Mouse (Mus musculus) C2C12 (cell line): ENCODE data around the gene Pla2r1. TPM values are rescaled to one million over a fixed set of nuclear protein-coding genes. Genes with fewer than 3 reads are reported as not detected.

Experiments used
- H3K27me3 ChIP-seq: one replicate; pipeline ENCODE4 v1.6.1; 2011; ENCODE audit not compliant: control insufficient read depth, insufficient read depth, insufficient read length
- H3K36me3 ChIP-seq: one replicate; pipeline ENCODE4 v1.6.1; 2011; ENCODE audit not compliant: control insufficient read depth, insufficient read depth
- H3K4me3 ChIP-seq: one replicate; pipeline ENCODE4 v1.5.1; 2011; ENCODE audit warnings: mild to moderate bottlenecking, control low read depth; ENCODE audit not compliant: poor library complexity, insufficient read depth, severe bottlenecking
- H3K79me2 ChIP-seq: one replicate; pipeline ENCODE4 v1.6.1; 2011; ENCODE audit not compliant: control insufficient read depth, insufficient read depth
- H3K79me3 ChIP-seq: one replicate; pipeline ENCODE4 v1.6.1; 2011; ENCODE audit warnings: low read depth, control low read depth
- H3ac ChIP-seq: one replicate; pipeline ENCODE3; 2011; ENCODE audit warnings: low read depth; ENCODE audit not compliant: control insufficient read depth, insufficient read length
- CEBPB ChIP-seq: IDR thresholded peaks from one replicate; pipeline ENCODE4 v1.6.1; 2011; ENCODE audit warnings: low read depth, mild to moderate bottlenecking, control low read depth, moderate library complexity
- CTCF ChIP-seq: IDR thresholded peaks from one replicate; pipeline ENCODE4 v1.5.1; 2011; ENCODE audit not compliant: control insufficient read depth, insufficient read depth, insufficient read length
- FOSL1 ChIP-seq: IDR thresholded peaks from one replicate; pipeline ENCODE4 v1.8.0; 2011; ENCODE audit warnings: mild to moderate bottlenecking, low read length; ENCODE audit not compliant: poor library complexity, insufficient read depth, severe bottlenecking
- MAX ChIP-seq: IDR thresholded peaks from one replicate; pipeline ENCODE4 v1.6.1; 2011; ENCODE audit warnings: mild to moderate bottlenecking, control low read depth
- MYOD1 ChIP-seq: IDR thresholded peaks from one replicate; pipeline ENCODE4 v1.6.1; 2011; ENCODE audit warnings: low read depth; ENCODE audit not compliant: control insufficient read depth, insufficient read length
- MYOG ChIP-seq: IDR thresholded peaks from one replicate; pipeline ENCODE4 v1.6.1; 2011; ENCODE audit not compliant: control insufficient read depth, insufficient read length; ENCODE audit errors: extremely low read depth
- USF1 ChIP-seq: IDR thresholded peaks from one replicate; pipeline ENCODE4 v1.6.1; 2011; ENCODE audit warnings: low read depth, mild to moderate bottlenecking, control low read depth, moderate library complexity
- polyA plus RNA-seq: library from polyadenylated mRNA; unstranded; fragments of >200 nt; fragmentation: generic; extraction: Trizol; gene quantifications from one replicate; pipeline ENCODE4 v1.2.1, GENCODE M21; 2012; ENCODE audit warnings: missing spikeins

The Pla2r1 gene
- polyA plus RNA-seq, 1 experiment = 0.48 TPM

GRCm38 (mm10) chr2:60393786-60394185 lies 159.3 kb downstream of the Pla2r1 start:
- no peak overlapping the region for H3K4me3 ChIP-seq
- no peaks in the 10 kb centered on the region for H3K36me3 ChIP-seq
- TF ChIP-seq MAX (no peak), CTCF (no peak), CEBPB (no peak), MYOG (no peak), USF1 (no peak), MYOD1 (no peak), FOSL1 (no peak)
- no peaks in the 10 kb centered on the region for H3K79me3 ChIP-seq
- no peaks in the 10 kb centered on the region for H3K79me2 ChIP-seq
- H3ac ChIP-seq = no peak overlapping the region
- H3K27me3 ChIP-seq = no peaks in the 10 kb centered on the region

DNA sequence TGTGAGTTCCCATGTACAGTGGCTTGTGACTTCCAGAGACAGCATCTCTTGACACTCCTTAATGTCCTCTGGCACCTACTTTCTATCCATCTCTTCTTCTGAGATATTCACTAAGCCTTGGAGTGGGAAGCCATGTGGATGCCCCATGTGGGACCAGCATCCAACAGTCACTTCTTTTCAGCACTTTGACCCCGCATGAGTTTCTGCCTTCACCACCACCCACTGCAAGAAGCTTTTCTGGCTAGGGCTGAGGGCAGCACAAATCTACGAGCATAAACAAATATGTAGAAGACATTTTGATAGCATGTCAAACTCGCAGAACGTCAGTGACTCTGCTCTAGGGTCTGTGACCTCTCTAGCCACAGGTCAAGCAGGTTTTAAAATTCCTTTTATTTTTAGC lies 160.8 kb downstream of the Pla2r1 start:
- H3K36me3 ChIP-seq = no peaks in the 10 kb centered on the region
- no peaks in the 10 kb centered on the region for H3K79me3 ChIP-seq
- H3ac ChIP-seq = no peak overlapping the region
- H3K27me3 ChIP-seq = no peaks in the 10 kb centered on the region
- no peaks in the 10 kb centered on the region for H3K79me2 ChIP-seq
- no peak overlapping the region for H3K4me3 ChIP-seq
- TF ChIP-seq USF1 (no peak), FOSL1 (no peak), CTCF (no peak), CEBPB (no peak)

- Histone ChIP-seq H3K79me2 (peaks cover 5% of the 10 kb centered on the region), H3ac (no peak overlapping the region), H3K79me3 (no peaks in the 10 kb centered on the region), H3K36me3 (no peaks in the 10 kb centered on the region), H3K4me3 (no peak overlapping the region), H3K27me3 (no peaks in the 10 kb centered on the region)
- no peak for TF ChIP-seq MYOG
- no peak for TF ChIP-seq MAX
- no peak for TF ChIP-seq CEBPB
- no peak for TF ChIP-seq FOSL1
- no peak for TF ChIP-seq USF1
- no peak for TF ChIP-seq MYOD1
- TF ChIP-seq CTCF = no peak
Measured at GRCm38 (mm10) chr2:60387363-60387762, 165.7 kb downstream of the Pla2r1 start.

GRCm38 (mm10) chr2:60386835-60387234 lies 166.3 kb downstream of the Pla2r1 start:
- Histone ChIP-seq H3K36me3 (no peaks in the 10 kb centered on the region), H3K27me3 (no peaks in the 10 kb centered on the region), H3K79me3 (no peaks in the 10 kb centered on the region), H3K4me3 (no peak overlapping the region), H3K79me2 (peaks cover 11% of the 10 kb centered on the region), H3ac (no peak overlapping the region)
- TF ChIP-seq MYOD1 (no peak), FOSL1 (no peak), CEBPB (no peak), MAX (no peak), CTCF (no peak), USF1 (no peak), MYOG (no peak)

GRCm38 (mm10) chr2:60384763-60385085 lies 168.4 kb downstream of the Pla2r1 start:
- H3K36me3 ChIP-seq = no peaks in the 10 kb centered on the region
- H3K27me3 ChIP-seq = no peaks in the 10 kb centered on the region
- H3K79me3 ChIP-seq = peaks cover 2% of the 10 kb centered on the region
- H3K79me2 ChIP-seq = peaks cover 25% of the 10 kb centered on the region
- H3ac ChIP-seq = no peak overlapping the region
- TF ChIP-seq MAX (no peak), CEBPB (no peak), USF1 (no peak)
- no peak overlapping the region for H3K4me3 ChIP-seq

DNA sequence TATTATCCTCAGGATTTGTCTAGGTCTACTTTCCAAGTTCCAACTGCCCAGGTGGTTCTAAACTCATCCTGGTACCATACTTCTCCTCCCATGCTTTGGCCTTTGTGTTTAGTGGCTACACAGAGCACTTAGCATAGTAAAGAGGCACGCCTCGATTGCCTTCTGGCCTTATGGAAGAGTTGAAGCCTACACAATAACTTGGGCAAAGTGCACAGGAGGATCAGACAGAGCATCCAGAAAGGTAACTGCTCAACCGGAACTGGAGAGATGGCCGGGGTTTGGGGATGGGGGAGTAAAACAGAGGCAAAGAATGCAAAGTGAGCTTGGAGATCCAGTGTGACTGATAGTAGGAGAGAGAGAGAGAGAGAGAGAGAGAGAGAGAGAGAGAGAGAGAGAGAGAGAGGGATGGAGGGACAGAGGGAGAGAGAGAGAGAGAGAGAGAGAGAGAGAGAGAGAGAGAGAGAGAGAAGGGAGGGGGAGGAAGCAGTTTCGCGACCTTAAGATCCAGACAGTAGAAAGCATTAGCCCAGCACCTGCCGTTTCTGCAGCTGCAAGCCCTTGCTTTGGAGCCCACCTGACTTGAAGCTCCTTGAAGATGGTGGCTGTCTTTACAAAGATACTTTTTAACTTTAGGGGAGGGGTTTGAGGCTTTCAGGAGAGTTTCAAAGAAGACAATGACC lies 168.9 kb downstream of the Pla2r1 start:
- Histone ChIP-seq H3K79me3 (peaks cover 5% of the 10 kb centered on the region), H3K27me3 (no peaks in the 10 kb centered on the region), H3ac (no peak overlapping the region), H3K4me3 (no peak overlapping the region), H3K79me2 (peaks cover 25% of the 10 kb centered on the region), H3K36me3 (no peaks in the 10 kb centered on the region)
- TF ChIP-seq MYOG (no peak), USF1 (no peak), MAX (no peak), CEBPB (no peak), CTCF (no peak), MYOD1 (no peak), FOSL1 (no peak)
